Mouse (Mus musculus) natural killer cell, adult 2 months (primary cell): ENCODE measurements around the gene Fbxo22.
"Not testable (repeated sequence)": the region's sequence is repeated elsewhere in the genome, so short reads cannot be mapped to it uniquely, and the experiment has no call there.

Experiments
- DNase-seq, 2 experiments: peaks; one replicate each; pipeline ENCODE4 v3.0.0; 2022; ENCODE audit warnings: low spot score in 2 of 2

The Fbxo22 gene

DNA sequence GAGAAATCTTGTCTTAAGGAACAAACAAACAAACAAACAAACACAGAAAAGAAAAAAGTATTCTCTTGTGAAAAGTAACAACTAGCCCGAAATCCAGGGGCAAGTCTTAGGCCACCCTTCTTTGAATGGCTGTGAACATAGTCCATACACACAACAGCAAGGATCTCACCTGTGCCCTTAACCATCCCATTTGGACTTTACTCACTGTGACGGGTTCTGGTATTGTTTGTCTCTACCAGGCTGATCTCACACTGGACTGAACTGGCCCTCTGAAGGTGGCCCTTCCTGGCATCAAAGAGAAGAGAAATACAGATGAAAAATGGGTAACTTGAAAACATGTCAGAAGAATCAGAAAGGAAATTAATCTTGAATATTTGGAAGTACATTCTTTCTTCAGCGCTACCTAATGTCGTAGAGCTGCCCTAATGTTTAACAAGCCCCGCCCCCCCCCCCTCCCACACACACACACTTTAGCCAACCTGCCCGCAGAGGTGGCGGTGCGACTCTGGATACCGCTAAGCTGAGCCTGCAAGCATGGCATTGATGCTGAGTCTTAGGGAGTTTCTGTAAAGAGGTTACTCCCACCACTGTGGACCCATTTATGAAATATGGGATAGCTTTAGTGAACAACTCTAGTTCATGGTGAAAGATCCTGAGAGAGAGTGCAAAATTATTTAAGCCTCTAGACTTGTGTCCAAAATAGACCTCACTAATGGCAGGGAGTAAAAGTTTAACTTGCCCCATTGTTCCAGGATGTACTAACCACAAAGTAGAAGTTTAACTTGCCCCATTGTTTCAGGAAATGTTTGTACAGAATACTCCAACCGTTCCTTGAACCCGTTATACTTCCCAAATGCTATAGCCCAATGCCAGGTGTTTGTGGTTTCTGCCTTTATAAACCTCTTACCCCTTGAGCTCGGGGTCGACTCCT lies 27.8 kb downstream of the Fbxo22 start:
- no peak for DNase-seq

DNA sequence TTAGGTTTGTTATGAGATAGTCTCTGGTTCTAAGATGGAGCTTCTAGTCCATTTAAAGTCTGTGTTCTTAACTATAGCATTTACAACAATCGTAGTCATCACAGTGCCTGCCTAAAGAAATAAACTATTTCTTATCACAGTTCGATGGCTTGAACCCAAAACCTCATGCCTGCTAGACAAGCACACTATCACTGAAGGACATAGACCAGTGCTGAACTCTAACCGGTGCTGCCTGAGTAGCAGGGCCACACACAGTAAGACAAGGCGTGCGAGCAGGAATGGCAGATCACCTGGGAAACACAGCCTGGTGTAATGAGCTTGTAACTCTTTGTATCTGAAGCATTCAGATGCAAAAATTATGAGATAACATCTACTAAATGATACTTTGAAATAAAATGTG lies 32.1 kb downstream of the Fbxo22 start:
- DNase-seq, result no peak

DNA sequence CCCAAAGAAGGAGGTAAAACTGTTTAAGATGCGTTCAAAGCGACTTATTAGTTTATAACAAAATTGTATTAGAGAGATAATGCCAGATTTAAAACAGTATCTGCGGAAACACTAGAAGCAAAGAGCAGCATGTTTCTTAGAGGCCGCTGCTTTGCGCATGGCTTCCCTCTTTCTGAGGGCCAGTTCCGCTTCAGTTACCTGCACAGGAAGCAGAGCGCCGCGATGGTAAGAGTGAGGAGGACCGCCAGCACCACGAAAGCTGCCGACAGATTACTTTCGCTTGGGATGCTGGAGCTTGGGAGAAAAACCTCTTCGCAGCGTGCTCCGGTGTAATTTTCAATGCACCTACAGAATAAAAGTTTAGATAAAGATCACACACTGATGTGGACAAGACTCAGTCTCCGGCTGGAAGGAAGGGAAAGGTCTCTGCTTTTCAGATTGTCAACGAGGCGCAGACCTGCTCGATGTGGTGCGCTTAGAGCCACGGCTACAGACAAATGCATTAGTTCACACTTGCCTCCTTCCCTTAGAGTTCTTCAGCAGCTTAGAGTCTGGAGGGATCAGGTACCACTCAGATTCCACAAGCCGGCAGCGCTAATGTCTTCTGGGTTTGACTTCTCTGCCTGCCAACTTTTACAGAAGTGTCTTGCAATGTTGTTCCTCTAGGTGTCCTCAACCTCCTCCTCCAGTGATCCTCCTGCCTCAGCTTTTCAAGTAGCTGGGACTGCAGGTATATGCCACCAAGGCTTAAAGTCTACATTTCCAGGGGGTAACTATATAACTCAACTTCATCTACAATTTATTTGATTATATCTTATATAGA lies 33.3 kb downstream of the Fbxo22 start:
- DNase-seq, result peak in 1 of 2 experiments; percentile 32

DNA sequence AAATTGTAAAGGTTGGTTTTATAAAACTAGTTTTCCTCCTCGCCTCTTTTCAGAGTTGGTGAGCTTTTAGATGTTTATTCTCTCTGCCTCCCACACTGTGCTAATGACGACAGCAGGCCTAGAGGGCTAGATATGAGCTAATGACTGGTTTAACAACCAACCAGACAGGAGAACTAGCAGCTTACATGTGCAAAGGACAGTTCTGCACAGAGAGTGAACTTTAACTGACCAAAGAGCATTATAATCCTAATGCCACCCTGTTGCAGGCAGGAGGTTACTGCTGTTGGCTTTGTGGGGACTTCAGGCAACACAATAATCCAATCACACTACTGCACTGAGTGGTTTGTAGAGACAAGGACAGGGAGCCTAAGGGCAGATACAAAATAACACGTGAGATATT lies 34.6 kb downstream of the Fbxo22 start:
- DNase-seq, result no peak

DNA sequence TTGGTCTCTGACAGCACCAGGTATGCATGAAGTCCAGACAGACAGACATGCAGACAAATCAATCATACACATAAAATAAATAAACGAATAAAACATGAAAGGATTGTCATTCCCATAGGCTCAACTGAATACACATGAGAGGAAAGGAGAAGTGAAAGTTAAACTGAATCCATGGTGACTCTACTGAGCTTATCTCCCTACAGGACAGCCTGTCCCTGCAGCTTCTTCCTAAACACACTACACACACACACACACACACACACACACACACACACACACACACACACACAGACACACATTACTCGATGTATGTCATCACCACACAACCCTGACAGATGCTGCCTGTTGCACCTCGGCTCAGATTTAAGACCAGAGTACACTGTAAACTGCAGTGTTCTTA lies 35.4 kb downstream of the Fbxo22 start:
- no peak for DNase-seq

DNA sequence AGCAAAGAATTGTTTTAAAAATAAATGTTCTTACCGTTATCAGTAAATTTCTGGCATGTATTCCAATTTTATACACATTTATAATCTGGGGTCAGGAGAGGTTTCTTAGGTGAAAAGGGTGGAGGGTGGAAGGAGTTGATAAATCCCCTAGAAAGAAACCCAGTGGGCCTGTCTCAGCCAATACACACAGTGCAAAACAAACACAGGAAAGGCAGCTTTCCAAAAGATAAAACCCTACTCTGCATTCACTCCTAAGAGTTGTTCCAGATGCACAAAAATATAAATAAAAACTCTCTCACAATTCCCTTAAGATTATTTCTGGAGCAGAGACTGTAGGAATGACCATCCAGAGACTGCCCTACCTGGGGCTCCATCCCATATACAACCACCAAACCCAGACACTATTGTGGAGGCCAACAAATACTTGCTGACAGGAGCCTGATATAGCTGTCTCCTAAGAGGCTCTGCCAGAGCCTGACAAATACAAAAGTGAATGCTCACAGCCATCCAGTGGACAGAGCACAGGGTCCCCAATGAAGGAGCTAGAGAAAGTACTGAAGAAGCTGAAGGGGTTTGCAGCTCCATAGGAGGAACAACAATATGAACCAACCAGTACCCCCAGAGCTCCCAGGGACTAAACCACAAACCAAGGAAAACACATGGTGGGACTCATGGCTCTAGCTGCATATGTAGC lies 36.5 kb downstream of the Fbxo22 start:
- not testable (repeated sequence) for DNase-seq

DNA sequence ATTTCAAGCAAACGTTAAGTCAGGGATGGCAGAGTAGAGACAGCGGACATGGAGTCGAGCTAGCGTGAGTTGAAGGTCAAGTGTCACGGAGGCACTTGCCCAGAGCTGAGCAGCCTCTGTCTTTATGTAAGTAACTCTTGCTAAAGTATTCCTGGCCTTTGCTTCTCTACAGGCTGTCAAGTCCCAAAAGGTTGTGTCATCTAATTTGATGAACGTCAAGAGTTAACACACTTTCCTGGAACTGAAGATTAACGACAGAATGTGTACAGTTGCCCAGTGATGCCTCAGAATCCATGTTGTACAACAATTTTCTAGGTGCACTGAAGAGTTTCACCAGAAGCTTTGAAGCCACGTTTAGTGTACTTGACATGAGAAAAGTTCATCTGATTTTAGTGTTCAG lies 37.7 kb downstream of the Fbxo22 start:
- DNase-seq, result no peak

DNA sequence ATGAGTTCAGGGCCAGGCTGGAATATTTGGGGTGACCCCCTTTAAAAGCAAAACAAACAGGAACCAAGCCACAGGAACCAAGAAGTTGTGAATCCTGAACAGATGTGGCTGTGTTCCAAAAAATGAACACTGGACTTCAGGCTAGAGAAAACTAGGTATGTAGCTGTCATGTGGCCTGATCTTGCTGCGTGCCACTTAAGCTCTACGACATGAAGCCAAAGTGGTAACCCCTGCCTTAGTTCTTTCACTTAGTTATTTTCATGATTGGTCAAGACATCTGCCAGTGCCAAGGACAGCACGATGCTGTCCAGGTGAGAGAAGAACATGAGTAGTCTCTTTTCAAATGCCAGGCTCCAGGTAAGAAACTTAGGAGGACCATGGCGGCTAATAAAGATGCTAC lies 38.2 kb downstream of the Fbxo22 start:
- DNase-seq, result no peak

DNA sequence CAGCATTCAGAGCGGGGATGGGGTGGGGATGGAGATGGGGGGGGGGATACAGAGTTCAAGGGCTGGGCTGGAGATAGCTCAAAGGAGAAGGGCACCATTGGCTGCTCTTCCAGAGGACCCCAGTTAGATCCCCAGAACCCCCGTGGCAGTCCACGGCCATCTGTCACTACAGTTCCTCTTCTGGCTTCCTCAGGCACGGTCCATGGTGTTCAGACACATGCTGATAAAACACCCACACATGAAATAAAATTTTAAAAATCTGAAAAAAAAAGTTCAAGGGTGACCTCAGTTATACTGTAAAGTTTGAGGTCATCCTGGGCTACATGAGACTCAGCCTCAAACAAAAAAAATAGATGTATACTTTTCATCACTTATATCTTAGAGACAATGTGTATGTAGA lies 39.7 kb downstream of the Fbxo22 start:
- DNase-seq, result no peak

DNA sequence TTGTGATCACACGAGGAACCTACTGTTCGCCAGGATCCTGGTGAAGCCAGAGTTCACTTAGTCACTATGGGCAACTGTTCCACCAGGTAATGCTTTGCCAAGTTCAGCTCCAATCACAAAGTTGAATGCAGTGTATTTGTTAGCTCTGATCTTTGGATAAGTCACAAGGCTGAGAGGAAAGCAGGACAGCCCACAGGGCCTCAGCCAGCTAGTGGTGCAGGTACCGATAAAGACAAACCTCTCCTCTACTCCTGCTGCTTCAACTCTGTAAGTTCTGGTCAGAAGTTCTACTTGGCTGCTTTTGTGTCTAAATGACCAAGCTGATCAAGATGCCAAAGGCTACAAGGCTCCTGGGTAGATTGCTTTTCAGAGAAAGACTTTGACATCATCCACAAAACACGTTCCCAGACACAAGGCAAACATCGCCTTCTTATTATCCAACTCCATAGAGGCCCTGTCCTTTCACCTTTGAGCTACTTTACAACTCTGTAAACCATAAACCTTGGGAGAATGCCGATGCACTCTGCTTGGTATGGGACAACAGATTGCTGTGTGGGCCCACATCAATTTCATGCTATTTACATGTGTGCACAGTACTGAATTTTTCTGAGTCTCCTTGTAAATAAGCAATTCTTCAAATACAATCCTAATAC lies 42.0 kb downstream of the Fbxo22 start:
- no peak for DNase-seq

DNA sequence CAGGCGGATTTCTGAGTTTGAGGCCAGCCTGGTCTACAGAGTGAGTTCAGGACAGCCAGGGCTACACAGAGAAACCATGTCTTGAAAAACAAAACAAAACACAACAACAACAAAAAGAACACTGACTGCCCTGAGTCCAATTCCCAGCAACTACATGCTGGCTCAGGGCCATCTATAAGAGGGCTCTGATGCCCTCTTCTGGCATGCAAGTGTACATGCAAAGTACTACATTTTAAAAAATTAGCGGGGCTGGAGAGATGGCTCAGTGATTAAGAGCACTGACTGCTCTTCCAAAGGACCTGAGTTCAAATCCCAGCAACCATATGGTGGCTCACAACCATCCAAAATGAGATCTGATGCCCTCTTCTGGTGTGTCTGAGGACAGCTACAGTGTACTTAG lies 43.4 kb downstream of the Fbxo22 start:
- not testable (repeated sequence) for DNase-seq

DNA sequence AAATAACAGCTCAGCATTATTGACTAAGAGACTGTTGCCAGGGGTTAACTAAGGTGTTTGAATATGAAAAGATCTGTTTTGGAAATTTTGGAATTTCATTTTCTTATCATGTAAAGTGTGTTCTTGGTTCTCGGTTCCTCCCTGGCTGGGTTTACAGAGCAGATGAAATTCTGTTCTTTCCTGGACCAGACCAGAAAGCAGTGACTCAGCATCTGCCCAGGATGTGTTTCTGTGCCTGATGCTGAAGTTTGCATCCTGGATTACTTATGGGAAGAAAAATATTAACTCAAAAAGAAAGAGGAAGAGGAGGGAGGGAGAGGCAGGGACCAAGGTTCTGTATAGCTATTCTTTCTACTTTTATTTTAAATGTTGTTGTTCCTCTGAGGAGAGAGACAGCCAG lies 45.1 kb downstream of the Fbxo22 start:
- no peak for DNase-seq

DNA sequence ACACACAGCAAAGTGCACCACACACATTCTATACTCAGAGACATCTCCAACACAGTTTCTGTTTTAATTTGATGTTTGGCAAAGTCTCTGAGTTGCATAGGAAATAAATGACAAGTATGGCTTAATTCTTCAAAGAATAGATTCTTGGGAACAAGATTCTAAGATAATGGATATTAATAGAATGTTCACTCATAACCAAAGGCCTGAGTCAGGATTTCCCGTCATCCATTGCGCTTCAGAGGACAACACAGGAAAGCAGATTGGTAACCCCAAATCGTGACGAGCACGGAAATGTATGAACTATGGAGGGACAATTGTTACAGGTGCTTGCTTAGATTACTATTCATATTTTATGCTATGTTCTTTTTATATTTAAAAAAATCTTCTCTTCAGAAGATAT lies 46.3 kb downstream of the Fbxo22 start:
- no peak for DNase-seq

DNA sequence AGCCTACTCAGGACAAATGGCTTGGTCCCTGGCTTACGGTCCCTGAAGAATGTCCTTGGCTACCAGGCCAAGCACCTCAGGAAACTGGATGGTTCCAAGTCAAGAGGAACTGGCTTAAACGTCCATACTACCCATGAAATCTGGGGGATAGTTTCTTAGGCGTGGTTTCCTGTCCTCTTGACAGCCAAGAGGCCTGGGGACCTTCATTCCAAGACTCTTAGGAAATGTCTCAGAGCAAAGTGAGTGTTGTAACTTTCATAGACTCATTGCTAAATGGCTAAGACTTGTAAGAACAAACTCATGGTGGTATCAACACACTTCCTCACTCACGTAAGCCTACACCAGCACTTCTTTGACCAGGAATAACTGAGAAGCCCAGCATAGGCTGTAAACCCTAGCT lies 46.9 kb downstream of the Fbxo22 start:
- no peak for DNase-seq

DNA sequence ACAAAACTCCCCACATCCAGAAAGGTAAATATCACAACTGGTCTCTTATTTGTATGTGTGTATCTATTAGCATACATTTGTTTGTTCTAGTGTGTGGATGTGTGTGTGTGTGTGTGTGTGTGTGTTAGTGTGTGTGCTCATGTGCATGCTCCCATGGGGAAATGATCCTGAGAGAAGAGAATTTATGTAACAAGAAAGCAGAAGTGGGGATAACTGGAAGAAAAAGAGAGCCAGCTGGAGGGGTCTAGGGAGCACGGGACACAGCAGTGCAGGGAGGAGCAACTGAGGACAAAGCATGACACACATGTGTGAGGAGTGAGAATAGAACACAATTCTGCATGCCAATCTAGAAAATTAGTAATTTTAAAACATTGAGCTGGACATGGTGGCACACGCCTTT lies 48.4 kb downstream of the Fbxo22 start:
- no peak for DNase-seq

DNA sequence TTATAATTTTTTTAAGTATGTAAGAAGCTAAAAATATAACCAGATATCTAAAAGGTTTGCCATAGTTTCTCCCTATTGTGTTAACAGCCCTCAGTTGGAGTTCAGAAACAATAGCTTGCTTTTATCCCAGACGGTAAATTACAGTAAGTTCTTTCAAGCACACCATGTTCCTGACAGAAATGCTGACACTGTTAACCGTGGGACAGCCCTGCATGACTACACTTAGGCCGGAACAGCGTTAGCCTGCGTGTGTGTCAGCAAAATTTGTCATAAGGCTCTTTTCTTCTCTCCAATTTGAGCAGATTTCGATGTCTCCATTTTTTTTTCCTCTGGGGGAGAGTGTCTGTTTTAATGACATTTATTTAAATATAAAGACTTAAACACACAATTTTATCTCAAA lies 51.0 kb downstream of the Fbxo22 start:
- DNase-seq, result no peak

DNA sequence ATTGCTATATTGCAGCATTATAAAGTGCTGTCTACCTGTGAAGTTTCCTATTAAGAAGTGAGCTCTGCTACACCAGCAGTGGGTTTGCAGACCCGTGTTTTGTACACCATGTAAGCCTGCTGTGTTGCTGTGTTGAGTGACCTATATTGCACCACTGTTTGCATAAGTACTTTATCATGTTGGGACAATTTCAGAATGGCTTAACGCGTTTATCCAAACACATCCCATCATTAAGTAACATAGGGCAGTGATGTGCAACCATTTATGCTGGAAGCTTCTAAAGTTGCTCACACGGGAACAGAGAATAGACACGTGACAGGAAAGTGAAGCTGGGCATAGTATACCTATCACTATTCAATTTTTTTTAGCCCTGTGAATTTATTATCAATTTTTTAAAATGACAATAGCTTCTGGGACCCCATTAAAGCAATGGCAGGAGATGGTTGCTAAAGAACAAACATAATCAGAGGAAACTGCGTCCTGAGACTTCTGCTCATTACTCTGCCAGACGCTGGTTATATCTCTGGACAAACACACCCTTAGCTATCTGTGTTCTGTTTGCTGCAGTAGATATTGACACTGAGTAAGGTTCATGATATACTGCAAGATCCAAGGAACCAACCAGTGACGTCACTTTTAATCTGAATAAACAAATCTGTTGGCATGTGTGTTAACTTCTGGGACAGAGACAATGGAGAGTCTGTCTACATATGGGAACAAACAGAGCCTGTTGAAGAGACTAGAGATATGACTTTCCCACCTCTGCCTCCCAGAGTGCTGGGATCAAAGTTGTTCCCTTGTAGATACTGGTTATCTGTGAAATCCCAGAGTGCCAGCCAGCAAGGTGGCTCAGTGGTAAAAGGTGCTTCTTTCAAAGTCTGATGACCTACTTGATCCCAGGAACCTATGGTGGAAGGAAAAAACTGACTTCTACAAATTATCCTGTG lies 55.9 kb downstream of the Fbxo22 start:
- DNase-seq, result no peak

DNA sequence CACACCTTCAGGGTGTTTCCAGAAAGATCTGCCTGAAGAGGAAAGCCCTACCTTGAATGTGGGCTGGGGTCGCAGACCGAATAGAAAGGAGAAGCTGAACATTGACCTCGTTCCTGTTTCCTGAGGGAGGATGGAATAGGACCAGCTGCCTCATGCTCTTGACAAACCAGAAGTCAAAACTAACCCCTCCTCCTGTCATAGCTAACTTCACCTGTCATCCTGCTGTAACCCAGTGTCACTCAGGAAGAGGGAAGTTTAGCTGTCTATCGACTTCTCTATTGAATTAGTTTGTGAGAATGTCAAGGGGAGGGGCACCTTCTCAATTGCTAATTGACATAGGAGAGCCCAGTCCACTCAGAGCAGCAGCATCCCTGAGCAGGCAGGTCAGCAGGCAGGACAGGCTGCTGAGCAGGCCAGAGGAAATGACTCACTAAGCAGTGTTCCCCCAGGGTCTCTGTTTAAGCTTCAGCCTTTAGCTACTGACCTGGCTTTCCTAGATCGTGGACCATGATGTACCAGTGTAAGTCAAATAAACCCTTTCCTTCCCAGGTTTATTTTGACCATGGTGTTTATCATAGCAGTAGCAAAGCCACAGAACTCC lies 63.3 kb downstream of the Fbxo22 start:
- no peak for DNase-seq

DNA sequence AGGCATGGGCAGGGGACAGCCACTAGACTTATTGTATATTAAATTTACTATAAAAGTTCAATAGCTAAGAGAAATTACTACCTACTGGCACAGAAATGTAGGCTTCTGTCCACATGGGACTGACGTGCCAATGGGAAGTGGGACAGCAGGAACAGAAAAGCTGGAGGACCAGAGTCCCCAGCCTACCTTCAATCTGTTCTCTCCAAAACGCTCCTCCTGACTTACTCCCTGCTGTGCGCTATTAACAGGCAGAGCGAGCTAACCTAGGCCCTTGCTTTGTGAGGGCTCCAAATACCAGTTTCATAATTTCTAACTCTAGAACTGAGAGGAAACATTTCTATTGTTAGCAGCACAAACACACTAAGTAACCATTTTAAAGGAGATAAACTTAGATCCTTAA lies 65.2 kb downstream of the Fbxo22 start:
- no peak for DNase-seq
